ENCODE assay signal across 8 mouse cellular contexts in genomic region chr3:82357797-82358524, GRCm38 (mm10). TPM values are rescaled to one million over a fixed set of nuclear protein-coding genes. Genes with fewer than 3 reads are reported as not detected.
DNase-seq lines count a peak whose midpoint lies in the region; ATAC-seq and TF ChIP-seq lines count a peak whose summit lies in the region.

TSS of gene Map9 (plus strand) at chr3:82358044.

- H3K4me1 ChIP-seq in erythroblast, embryonic 14.5 days (ENCODE audit: control insufficient read depth) = peaks cover 8% of the 10 kb centered on the region
- H3K4me1 ChIP-seq in embryonic fibroblast, embryonic 13.5 days (ENCODE audit: control insufficient read depth, insufficient read depth, low read length) = peaks cover 2% of the 10 kb centered on the region; the same call in 1 of the 2 replicates
- no peaks in the 10 kb centered on the region for H3K4me1 ChIP-seq in heart, embryonic 11.5 days (ENCODE audit: control insufficient read depth, insufficient read depth, low read length)
- peaks cover 5% of the 10 kb centered on the region for H3K4me1 ChIP-seq in kidney, embryonic 15.5 days
- 0 out of 2 replicates have a peak, but pooled peaks cover 4% of the 10 kb centered on the region for H3K4me1 ChIP-seq in limb, embryonic 15.5 days
- H3K4me1 ChIP-seq in midbrain, postnatal 0 days (ENCODE audit: insufficient read depth, low read length) = peaks cover 6% of the 10 kb centered on the region; the same call in 1 of the 2 replicates

- no peak for TF ChIP-seq CTCF in embryonic fibroblast, embryonic 13.5 days (IDR thresholded peaks at IDR 0.05; ENCODE audit: borderline replicate concordance, insufficient read depth, low read length)
- no peak for TF ChIP-seq CTCF in midbrain, postnatal 0 days (IDR thresholded peaks at IDR 0.05)

- DNase-seq in midbrain, postnatal 0 days (ENCODE audit: low spot score) = peak; percentile 100
- peak; percentile 38 to 85 for DNase-seq in spleen, postnatal 10 days (ENCODE audit: low spot score in 2 of 2)

- no peaks in the 10 kb centered on the region for H3K36me3 ChIP-seq in erythroblast, embryonic 14.5 days (ENCODE audit: control insufficient read depth)
- no peaks in the 10 kb centered on the region for H3K36me3 ChIP-seq in heart, embryonic 11.5 days (ENCODE audit: control insufficient read depth, insufficient read depth, low read length)
- H3K36me3 ChIP-seq in kidney, embryonic 15.5 days = no peaks in the 10 kb centered on the region
- no peaks in the 10 kb centered on the region for H3K36me3 ChIP-seq in limb, embryonic 15.5 days
- peaks cover 11% of the 10 kb centered on the region for H3K36me3 ChIP-seq in midbrain, postnatal 0 days (ENCODE audit: insufficient read depth, low read length)

- peak; percentile 68 for TF ChIP-seq POLR2A in embryonic fibroblast, embryonic 13.5 days (IDR thresholded peaks at IDR 0.05; ENCODE audit: low read depth, low read length)

- H3K27me3 ChIP-seq in erythroblast, embryonic 14.5 days (ENCODE audit: control insufficient read depth) = peaks cover 10% of the 10 kb centered on the region
- no peaks in the 10 kb centered on the region for H3K27me3 ChIP-seq in heart, embryonic 11.5 days (ENCODE audit: control insufficient read depth, insufficient read depth, low read length)
- H3K27me3 ChIP-seq in kidney, embryonic 15.5 days = no peaks in the 10 kb centered on the region
- H3K27me3 ChIP-seq in limb, embryonic 15.5 days = no peaks in the 10 kb centered on the region
- H3K27me3 ChIP-seq in midbrain, postnatal 0 days (ENCODE audit: insufficient read depth, low read length) = no peaks in the 10 kb centered on the region

- H3K9me3 ChIP-seq in erythroblast, embryonic 14.5 days (ENCODE audit: control insufficient read depth, low read length) = no peaks in the 10 kb centered on the region
- H3K9me3 ChIP-seq in heart, embryonic 11.5 days (replicated peaks; ENCODE audit: control insufficient read depth, low read length) = no peaks in the 10 kb centered on the region
- no peaks in the 10 kb centered on the region for H3K9me3 ChIP-seq in kidney, embryonic 15.5 days (replicated peaks)
- H3K9me3 ChIP-seq in limb, embryonic 15.5 days = no peaks in the 10 kb centered on the region
- H3K9me3 ChIP-seq in midbrain, postnatal 0 days (ENCODE audit: low read length) = no peaks in the 10 kb centered on the region

- no peak for ATAC-seq in erythroblast, adult 5-6 weeks (replicated peaks; ENCODE audit: low FRiP score, poor library complexity, severe bottlenecking)
- peak; percentile 99 for ATAC-seq in heart, embryonic 11.5 days (replicated peaks; ENCODE audit: insufficient number of reproducible peaks, low FRiP score, low TSS enrichment)
- ATAC-seq in kidney, embryonic 15.5 days (replicated peaks; ENCODE audit: low FRiP score) = peak; percentile 100
- peak; percentile 99 for ATAC-seq in limb, embryonic 15.5 days (ENCODE audit: insufficient number of reproducible peaks, low FRiP score, low TSS enrichment, low read depth)
- peak; percentile 100 for ATAC-seq in midbrain, postnatal 0 days (ENCODE audit: low FRiP score)

- H3K9ac ChIP-seq in heart, embryonic 11.5 days (ENCODE audit: low read depth, low read length) = peak within 1 kb of the TSS; percentile 49; the same call in 1 of the 2 replicates
- H3K9ac ChIP-seq in kidney, embryonic 15.5 days = peak within 1 kb of the TSS; percentile 42
- peak within 1 kb of the TSS; percentile 43 for H3K9ac ChIP-seq in limb, embryonic 15.5 days
- peak within 1 kb of the TSS; percentile 69 for H3K9ac ChIP-seq in midbrain, postnatal 0 days (replicated peaks; ENCODE audit: low read length, poor library complexity, severe bottlenecking)

- H3K27ac ChIP-seq in embryonic fibroblast, embryonic 13.5 days (ENCODE audit: insufficient read depth, low read length) = no peak within 1 kb of the TSS
- H3K27ac ChIP-seq in heart, embryonic 11.5 days (ENCODE audit: low read depth, low read length) = no peak within 1 kb of the TSS
- no peak within 1 kb of the TSS for H3K27ac ChIP-seq in kidney, embryonic 15.5 days
- peak within 1 kb of the TSS; percentile 67 for H3K27ac ChIP-seq in limb, embryonic 15.5 days
- H3K27ac ChIP-seq in midbrain, postnatal 0 days (ENCODE audit: low read depth, low read length) = peak within 1 kb of the TSS; percentile 74

- H3K4me3 ChIP-seq in erythroblast, embryonic 14.5 days (replicated peaks) = peak within 1 kb of the TSS; percentile 48
- H3K4me3 ChIP-seq in embryonic fibroblast, embryonic 13.5 days (ENCODE audit: insufficient read depth, low read length) = peak within 1 kb of the TSS; percentile 53
- peak within 1 kb of the TSS; percentile 74 for H3K4me3 ChIP-seq in heart, embryonic 11.5 days (ENCODE audit: low read depth, low read length)
- peak within 1 kb of the TSS; percentile 89 for H3K4me3 ChIP-seq in kidney, embryonic 15.5 days (replicated peaks)
- peak within 1 kb of the TSS; percentile 78 for H3K4me3 ChIP-seq in limb, embryonic 15.5 days
- peak within 1 kb of the TSS; percentile 72 for H3K4me3 ChIP-seq in midbrain, postnatal 0 days (ENCODE audit: low read depth, low read length)

- WGBS in heart, embryonic 11.5 days (ENCODE audit: insufficient replicate concordance) = under 1% methylated on average over 54 of the region's 54 CpGs
- under 1% methylated on average over 54 of the region's 54 CpGs for WGBS in kidney, embryonic 15.5 days
- WGBS in limb, embryonic 15.5 days = under 1% methylated on average over 54 of the region's 54 CpGs
- WGBS in midbrain, postnatal 0 days = under 1% methylated on average over 54 of the region's 54 CpGs

- peak within 1 kb of the TSS; percentile 91 for H3K4me2 ChIP-seq in heart, embryonic 11.5 days
- H3K4me2 ChIP-seq in kidney, embryonic 15.5 days = peak within 1 kb of the TSS; percentile 78
- peak within 1 kb of the TSS; percentile 87 for H3K4me2 ChIP-seq in limb, embryonic 15.5 days
- peak within 1 kb of the TSS; percentile 54 for H3K4me2 ChIP-seq in midbrain, postnatal 0 days (ENCODE audit: low read depth, low read length, poor library complexity, severe bottlenecking)

RNA-seq across cellular contexts. Expression of gene Map9, which starts in this region (rescaled TPM):
- not detected in 2 replicates for polyA plus RNA-seq in erythroblast, embryonic 14.5 days (2012)
- total RNA-seq in erythroblast, adult 5-6 weeks (2015; ENCODE audit: low replicate concordance) = not detected in 2 replicates
- not detected in 2 replicates for total RNA-seq in erythroblast, adult 5-6 weeks (2017; ENCODE audit: low replicate concordance)
- 8.6 and 10.4 TPM in 2 replicates for polyA plus RNA-seq in embryonic fibroblast, embryonic 13.5 days (2011; ENCODE audit: insufficient read length, low read depth, missing spikeins)
- polyA plus RNA-seq in heart, embryonic 11.5 days (2014; fragmentation: Nextera tagmentation; extraction: Ambion mirVana) = 5.2 and 5.5 TPM in 2 replicates
- polyA plus RNA-seq in kidney, embryonic 15.5 days (2015; fragmentation: Nextera tagmentation; extraction: Ambion mirVana) = 7.5 and 8.5 TPM in 2 replicates
- 7.9 and 8.0 TPM in 2 replicates for polyA plus RNA-seq in limb, embryonic 15.5 days (2015; fragmentation: Nextera tagmentation; extraction: Ambion mirVana)
- total RNA-seq in midbrain, postnatal 0 days (2014; rRNA removed) = 84.6 and 104 TPM in 2 replicates
- 158 and 174 TPM in 2 replicates for polyA plus RNA-seq in midbrain, postnatal 0 days (2015; fragmentation: Nextera tagmentation; extraction: Ambion mirVana)

Comparison
In these comparisons a context has a peak if more than half of its experiments do, and no peak if none do; other contexts are left out.
1. RNA of gene Map9 (total RNA-seq): 84.6 to 104 TPM in midbrain, postnatal 0 days; not detected in erythroblast, adult 5-6 weeks; every median in the first group is over 10 times any median in the second.
2. RNA of gene Map9 (polyA plus RNA-seq): 158 to 174 TPM in midbrain, postnatal 0 days; 8.6 to 10.4 TPM in embryonic fibroblast, embryonic 13.5 days, 7.9 to 8.0 TPM in limb, embryonic 15.5 days, 7.5 to 8.5 TPM in kidney, embryonic 15.5 days, 5.2 to 5.5 TPM in heart, embryonic 11.5 days and not detected in erythroblast, embryonic 14.5 days; every median in the first group is over 10 times any median in the second.
3. H3K27ac ChIP-seq: peak in limb, embryonic 15.5 days (single experiment) and midbrain, postnatal 0 days (single experiment); none in embryonic fibroblast, embryonic 13.5 days (single experiment), heart, embryonic 11.5 days (single experiment) and kidney, embryonic 15.5 days (single experiment).
4. Peak in every context shown above with its lines, with median percentiles within 50 percentile points of each other: H3K4me3 ChIP-seq, H3K4me2 ChIP-seq and H3K9ac ChIP-seq.